Mouse (Mus musculus) small intestine, adult 2 months (tissue): ENCODE measurements at regions not wholly inside any gene's neighbourhood (a gene's known extent, or its start where the extent isn't known, plus 50 kb on each side); places are given as distances from the start of the nearest gene placed in this dataset.
A peak's percentile ranks its signal among the peaks of the same experiment; 100 is the strongest.

Experiments used
- H3K27ac ChIP-seq: fragments of 200-500 bp; 2 replicates; pipeline ENCODE4 v1.5.1; 2012; ENCODE audit warnings: low read depth, low read length, control low read depth, inconsistent platforms; ENCODE audit not compliant: insufficient read depth
- H3K27me3 ChIP-seq: fragments of 200-500 bp; 2 replicates; pipeline ENCODE4 v1.6.1; 2012; ENCODE audit warnings: mild to moderate bottlenecking, moderate library complexity, low read length, inconsistent platforms; ENCODE audit not compliant: control insufficient read depth, insufficient read depth
- H3K36me3 ChIP-seq: fragments of 200-500 bp; 2 replicates; pipeline ENCODE4 v1.6.1; 2012; ENCODE audit warnings: mild to moderate bottlenecking, low read length, control low read depth, inconsistent platforms; ENCODE audit not compliant: control insufficient read depth, insufficient read depth
- H3K4me1 ChIP-seq: fragments of 200-500 bp; 2 replicates; pipeline ENCODE4 v1.6.1; 2012; ENCODE audit warnings: low read length, inconsistent platforms, mixed read lengths; ENCODE audit not compliant: control insufficient read depth, insufficient read depth, insufficient read length
- H3K4me3 ChIP-seq: fragments of 200-500 bp; 2 replicates; pipeline ENCODE4 v1.5.1; 2012; ENCODE audit warnings: low read depth, mild to moderate bottlenecking, control low read depth, inconsistent platforms, low read length, moderate library complexity
- CTCF ChIP-seq: fragments of 200-500 bp; IDR thresholded peaks from 2 replicates; pipeline ENCODE4 v1.5.1; 2012; ENCODE audit warnings: low read depth, mild to moderate bottlenecking, control low read depth, inconsistent platforms, low read length, moderate library complexity, mixed read lengths; ENCODE audit not compliant: insufficient replicate concordance, insufficient read length; ENCODE audit errors: extremely low read depth
- POLR2A ChIP-seq: fragments of 200-500 bp; IDR thresholded peaks from 2 replicates; pipeline ENCODE4 v1.6.1; 2012; ENCODE audit warnings: low read depth, mild to moderate bottlenecking, control low read depth, inconsistent platforms, low read length, moderate library complexity
- WGBS: fragments of 180-500 bp; shearing (Covaris S2); methylation state at CpG from one replicate; pipeline ENCODE4 v1.1.7; 2018; 5-methylcytosine and 5-hydroxymethylcytosine counted together

DNA sequence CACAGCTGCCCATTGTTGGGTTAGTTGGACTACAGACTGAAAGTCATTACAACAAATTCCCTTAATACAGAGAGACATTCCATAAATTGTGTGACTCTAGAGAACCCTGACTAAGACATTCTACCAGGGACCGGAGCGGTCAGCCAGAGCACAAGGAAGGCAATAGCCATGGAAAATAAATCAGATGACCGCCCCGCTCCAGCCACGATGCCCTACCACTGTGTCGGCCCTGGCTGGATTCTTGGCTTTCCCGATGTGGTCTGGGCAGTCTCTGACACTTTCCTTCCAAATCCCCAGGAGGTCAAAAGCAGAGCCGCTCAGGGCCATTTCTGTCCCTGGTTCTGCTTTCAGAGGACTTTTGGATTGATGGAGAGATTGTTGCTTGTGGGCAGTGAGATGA lies 57.8 kb downstream of the Lsm3 start:
- no peak for TF ChIP-seq CTCF
- Histone ChIP-seq H3K36me3 (no peaks in the 10 kb centered on the region), H3K27ac (no peak overlapping the region), H3K4me1 (peaks cover 21% of the 10 kb centered on the region), H3K4me3 (no peak overlapping the region), H3K27me3 (no peaks in the 10 kb centered on the region)
- 93% methylated on average over 8 of the region's 8 CpGs for whole genome bisulfite sequencing

DNA sequence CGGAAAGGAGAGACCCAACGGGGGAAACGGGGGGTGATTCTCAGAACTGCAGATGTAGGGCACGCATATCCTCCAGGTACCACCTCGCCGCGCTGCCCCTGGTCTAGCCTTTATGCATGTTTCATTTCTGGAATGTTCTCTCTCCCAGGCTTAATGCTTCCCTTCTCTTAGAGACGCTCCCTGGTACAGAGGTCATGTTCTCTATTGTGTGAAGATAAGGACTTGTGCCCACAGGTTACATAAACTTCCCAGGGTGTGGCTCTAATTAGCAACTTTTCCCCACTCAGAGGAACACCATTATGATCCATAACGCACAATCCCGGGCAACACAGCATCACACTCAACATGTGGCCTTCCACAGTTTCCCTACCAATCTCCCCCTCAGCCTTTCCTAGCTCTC lies 58.7 kb downstream of the Lsm3 start:
- H3K4me3 ChIP-seq, result peak overlapping the region; percentile 23
- WGBS, result 35% methylated on average over 10 of the region's 10 CpGs
- H3K4me1 ChIP-seq, result peaks cover 21% of the 10 kb centered on the region
- H3K27me3 ChIP-seq, result no peaks in the 10 kb centered on the region
- H3K36me3 ChIP-seq, result no peaks in the 10 kb centered on the region
- peak overlapping the region; percentile 96 for H3K27ac ChIP-seq
- no peak; the same call in 1 of the 2 replicates for TF ChIP-seq POLR2A
- TF ChIP-seq CTCF, result no peak

- Histone ChIP-seq H3K27ac (no peak overlapping the region), H3K27me3 (no peaks in the 10 kb centered on the region), H3K4me1 (peaks cover 21% of the 10 kb centered on the region), H3K4me3 (no peak overlapping the region), H3K36me3 (no peaks in the 10 kb centered on the region)
- TF ChIP-seq CTCF (peak; percentile 89; the same call in 1 of the 2 replicates), POLR2A (no peak)
- WGBS, result 66% methylated on average over 4 of the region's 4 CpGs
Observed at GRCm38 (mm10) chr6:91575662-91576364, 60.1 kb downstream of the Lsm3 start.

DNA sequence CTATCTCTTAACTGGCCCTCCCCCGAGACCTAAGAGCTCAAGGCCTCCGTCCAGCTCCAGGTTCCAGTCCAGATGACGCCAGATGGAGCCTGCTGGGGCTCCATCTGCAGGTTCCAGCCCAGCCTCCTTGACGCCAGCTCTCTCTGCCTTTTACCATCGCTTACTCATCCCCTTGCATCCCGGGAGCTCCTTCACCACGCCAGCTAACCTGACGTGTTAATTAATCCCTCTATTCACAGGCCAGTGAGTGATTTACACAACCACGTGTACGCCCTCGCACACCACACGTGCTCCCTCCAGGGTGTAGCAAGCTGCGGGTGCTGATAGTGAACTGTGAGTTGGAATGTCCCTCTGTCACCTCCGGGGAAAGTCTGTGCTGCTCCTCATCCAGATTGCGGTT lies 61.2 kb downstream of the Lsm3 start:
- peaks cover 24% of the 10 kb centered on the region for H3K4me1 ChIP-seq
- WGBS, result 79% methylated on average over 15 of the region's 15 CpGs
- no peak overlapping the region for H3K27ac ChIP-seq
- TF ChIP-seq POLR2A (no peak), CTCF (no peak)
- H3K4me3 ChIP-seq, result no peak overlapping the region
- no peaks in the 10 kb centered on the region for H3K27me3 ChIP-seq
- H3K36me3 ChIP-seq, result no peaks in the 10 kb centered on the region

DNA sequence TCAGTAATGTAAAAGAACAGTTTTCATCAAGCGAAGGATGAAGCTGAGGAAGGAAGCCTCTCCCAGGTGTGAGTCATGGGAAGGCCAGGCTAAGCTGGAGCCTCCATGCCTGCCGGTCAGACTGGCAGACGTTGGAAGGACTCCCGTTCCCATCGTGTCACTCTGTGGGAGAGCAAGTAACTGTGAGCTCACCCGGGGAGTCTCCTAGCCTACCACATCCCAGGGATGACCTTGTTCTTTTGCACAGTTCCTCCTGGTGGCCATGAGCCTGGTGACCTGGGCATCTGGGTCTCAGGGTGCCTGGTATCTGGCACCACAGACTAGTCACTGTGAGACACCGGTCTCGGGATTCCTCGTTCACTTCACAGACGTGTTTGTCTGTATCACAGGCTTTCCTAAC lies 63.9 kb downstream of the Lsm3 start:
- Histone ChIP-seq H3K27me3 (no peaks in the 10 kb centered on the region), H3K4me3 (no peak overlapping the region), H3K36me3 (no peaks in the 10 kb centered on the region), H3K27ac (no peak overlapping the region), H3K4me1 (peaks cover 13% of the 10 kb centered on the region; the same call in 1 of the 2 replicates)
- WGBS, result 85% methylated on average over 10 of the region's 10 CpGs
- TF ChIP-seq CTCF, result no peak
- TF ChIP-seq POLR2A, result no peak

DNA sequence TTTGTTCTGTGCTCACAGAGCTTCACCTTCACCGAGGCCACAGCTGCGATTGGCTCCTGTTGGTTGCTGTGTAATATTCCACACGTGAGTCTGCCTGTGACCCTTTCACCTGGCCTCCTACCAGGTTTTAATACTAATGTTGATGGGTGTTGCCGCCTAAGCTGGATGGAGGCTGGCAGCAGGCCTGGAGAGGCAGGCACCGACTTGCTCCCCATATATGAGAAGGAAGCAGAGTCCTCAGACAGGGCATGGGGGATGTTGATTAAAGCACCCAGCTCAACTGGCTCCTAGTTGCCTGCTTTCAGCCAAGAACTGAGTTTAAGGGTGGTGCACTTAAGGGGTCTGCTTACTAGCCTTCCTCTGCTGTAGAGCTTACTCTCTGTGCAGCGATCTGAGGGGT lies 64.9 kb downstream of the Lsm3 start:
- 66% methylated on average over 6 of the region's 6 CpGs for WGBS
- Histone ChIP-seq H3K36me3 (no peaks in the 10 kb centered on the region), H3K4me1 (peaks cover 5% of the 10 kb centered on the region; the same call in 1 of the 2 replicates), H3K27me3 (no peaks in the 10 kb centered on the region), H3K4me3 (no peak overlapping the region), H3K27ac (no peak overlapping the region)
- TF ChIP-seq POLR2A, result no peak
- TF ChIP-seq CTCF, result no peak

GRCm38 (mm10) chr6:91582338-91582737 lies 66.6 kb downstream of the Lsm3 start:
- H3K4me3 ChIP-seq, result no peak overlapping the region
- peaks cover 3% of the 10 kb centered on the region; the same call in 1 of the 2 replicates for H3K4me1 ChIP-seq
- TF ChIP-seq POLR2A, result no peak
- TF ChIP-seq CTCF, result no peak
- no peaks in the 10 kb centered on the region for H3K27me3 ChIP-seq
- WGBS, result 88% methylated on average over 5 of the region's 5 CpGs
- H3K27ac ChIP-seq, result no peak overlapping the region
- H3K36me3 ChIP-seq, result no peaks in the 10 kb centered on the region
